Mouse (Mus musculus): Measurements from ENCODE around the gene A26c2. TPM values are rescaled to one million over a fixed set of nuclear protein-coding genes. Genes with fewer than 3 reads are reported as not detected.

The A26c2 gene
- not detected for polyA plus RNA-seq (2017; shearing (Covaris generic))

DNA sequence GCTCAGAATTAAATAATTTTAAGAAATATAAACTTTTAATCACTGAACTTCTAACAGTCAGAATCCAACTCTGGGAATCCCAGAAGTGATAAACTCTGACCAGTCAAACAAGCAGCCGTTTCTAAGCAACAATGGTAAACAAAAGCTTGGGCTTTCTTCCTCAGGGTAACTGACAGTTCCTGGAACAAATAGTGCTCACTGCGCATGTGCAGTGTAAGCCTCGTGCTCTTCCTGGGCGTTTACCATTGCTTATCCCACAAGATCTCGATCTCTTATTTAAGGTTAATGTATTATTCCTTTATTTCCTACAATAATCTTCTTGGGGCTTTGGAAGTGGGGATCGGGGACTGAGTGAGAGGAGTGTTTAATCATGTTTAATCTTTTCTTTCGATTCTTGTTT lies at the start of gene A26c2:
A26c2 (minus strand) TSS at position 101 of the 400 bp plus-strand sequence.

